Mouse (Mus musculus): ENCODE results near the gene Prkci.

- TF ChIP-seq CTCF (IDR thresholded peaks at IDR 0.05; ENCODE audit: low read depth, low read length) = no peak
- no peak for TF ChIP-seq GATA1 (IDR thresholded peaks at IDR 0.05; ENCODE audit: borderline replicate concordance, low read length)
- TF ChIP-seq TAL1 (conservative IDR thresholded peaks at IDR 0.05; ENCODE audit: low read depth, low read length) = no peak
- TF ChIP-seq POLR2AphosphoS5 (IDR thresholded peaks at IDR 0.05; ENCODE audit: insufficient replicate concordance, low read depth, low read length) = no peak
- no peak for TF ChIP-seq GATA2 (IDR thresholded peaks at IDR 0.05; ENCODE audit: borderline replicate concordance, low read depth, low read length)
These were observed 21.1 kb downstream of the Prkci start for GRCm38 (mm10) chr3:31016594-31017196.

Data from G1E (cell line).